Mouse (Mus musculus) midbrain, embryonic 14.5 days (tissue): ENCODE data around the gene Acap2. TPM values are rescaled to one million over a fixed set of nuclear protein-coding genes. Genes with fewer than 3 reads are reported as not detected.
A peak's percentile ranks its signal among the peaks of the same experiment; 100 is the strongest.

Experiments used
- ATAC-seq: fragments of 200-750 bp; cut with Nextera tagmentation; 2 replicates; pipeline ENCODE4 v1.8.0; 2017; ENCODE audit warnings: moderate number of reproducible peaks, moderate library complexity; ENCODE audit not compliant: low FRiP score, low TSS enrichment
- DNase-seq: peaks from one replicate; pipeline ENCODE4 v3.0.0-alpha.2; 2015
- H3K27ac ChIP-seq: fragments of 300-500 bp; sonication (generic); replicated peaks from 2 replicates; pipeline ENCODE4 v1.5.1; 2014; ENCODE audit warnings: mild to moderate bottlenecking, low read depth, low read length, moderate library complexity
- H3K27me3 ChIP-seq: fragments of 300-500 bp; sonication (generic); 2 replicates; pipeline ENCODE4 v1.6.1; 2014; ENCODE audit warnings: low read length, control low read depth, mixed read lengths; ENCODE audit not compliant: control insufficient read depth, insufficient read depth
- H3K36me3 ChIP-seq: fragments of 300-500 bp; sonication (generic); 2 replicates; pipeline ENCODE4 v1.6.1; 2014; ENCODE audit warnings: low read length, control low read depth; ENCODE audit not compliant: control insufficient read depth, insufficient read depth
- H3K4me1 ChIP-seq: fragments of 300-500 bp; sonication (generic); 2 replicates; pipeline ENCODE4 v1.6.1; 2014; ENCODE audit warnings: mild to moderate bottlenecking, antibody characterized with exemption, low read length, control low read depth; ENCODE audit not compliant: control insufficient read depth, insufficient read depth
- H3K4me2 ChIP-seq: fragments of 300-500 bp; sonication (generic); 2 replicates; pipeline ENCODE4 v1.6.1; 2014; ENCODE audit warnings: mild to moderate bottlenecking, low read length, moderate library complexity
- H3K4me3 ChIP-seq: fragments of 300-500 bp; sonication (generic); replicated peaks from 2 replicates; pipeline ENCODE4 v1.5.1; 2014; ENCODE audit warnings: low read depth, low read length
- H3K9ac ChIP-seq: fragments of 300-500 bp; sonication (generic); replicated peaks from 2 replicates; pipeline ENCODE4 v1.6.1; 2014; ENCODE audit warnings: mild to moderate bottlenecking, low read length, moderate library complexity
- H3K9me3 ChIP-seq: fragments of 300-500 bp; sonication (generic); 2 replicates; pipeline ENCODE4 v1.6.1; 2016; ENCODE audit warnings: low read length, control low read depth, mixed read lengths; ENCODE audit not compliant: control insufficient read depth
- WGBS: fragments of 180-500 bp; shearing (Covaris S2); extraction: QIAGEN DNeasy Blood & Tissue Kit; methylation state at CpG from one replicate; pipeline ENCODE4 v1.1.7; 2014; 5-methylcytosine and 5-hydroxymethylcytosine counted together
- polyA plus RNA-seq: library from polyadenylated mRNA; unstranded; fragments of >200 nt; fragmentation: Nextera tagmentation; extraction: Ambion mirVana; gene quantifications from 2 replicates; pipeline ENCODE4 v1.2.1, GENCODE M21; 2014

Gene Acap2
- polyA plus RNA-seq, 1 experiment from 2014 or later: 18.6 TPM

DNA sequence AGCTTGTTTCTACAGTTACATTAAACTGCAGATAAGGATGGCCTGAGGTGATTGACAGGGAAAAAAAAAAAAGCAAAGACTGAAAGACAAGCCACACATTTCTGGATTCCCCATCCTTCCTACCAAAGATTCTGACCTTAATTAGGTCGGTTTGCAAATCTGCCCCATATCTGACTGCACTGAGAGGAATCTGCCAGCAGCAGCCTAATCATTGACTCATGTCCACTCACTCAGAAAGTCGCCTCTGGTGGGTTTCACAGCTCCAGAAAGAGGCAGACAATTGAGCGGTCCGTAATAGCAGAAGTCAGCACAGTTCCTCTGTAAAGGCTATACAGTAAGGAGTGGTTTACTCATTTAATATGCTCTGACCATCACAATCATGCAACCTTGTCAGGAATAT lies 51.2 kb downstream of the Acap2 start:
- no peak overlapping the region for H3K9ac ChIP-seq
- 92% methylated on average over 4 of the region's 4 CpGs for WGBS
- no peaks in the 10 kb centered on the region for H3K27me3 ChIP-seq
- DNase-seq (no peak), ATAC-seq (no peak)
- H3K4me1 ChIP-seq: no peaks in the 10 kb centered on the region
- no peak overlapping the region for H3K4me3 ChIP-seq
- H3K36me3 ChIP-seq: peaks cover 5% of the 10 kb centered on the region; the same call in 1 of the 2 replicates
- no peaks in the 10 kb centered on the region for H3K9me3 ChIP-seq
- no peak overlapping the region for H3K4me2 ChIP-seq
- no peak overlapping the region for H3K27ac ChIP-seq

DNA sequence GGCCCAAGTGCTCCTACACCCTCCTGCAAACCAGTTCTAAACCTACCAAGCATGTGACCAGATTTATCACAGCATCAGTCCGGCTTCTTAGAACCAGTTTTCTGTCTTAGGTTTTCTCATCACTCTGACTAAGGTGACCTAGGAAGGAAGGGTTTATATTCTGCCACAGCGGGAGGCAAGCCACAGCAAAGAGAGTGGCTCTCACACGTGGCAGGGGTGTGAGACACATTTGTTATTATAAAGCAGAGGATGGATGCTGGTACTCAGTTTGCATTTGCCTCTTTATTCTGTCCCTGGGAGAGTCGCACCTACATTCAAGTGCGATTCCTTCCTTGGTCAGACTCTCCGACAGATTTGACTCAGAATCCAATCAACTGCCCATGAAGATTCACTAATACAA lies 52.2 kb downstream of the Acap2 start:
- DNase-seq: no peak
- H3K4me1 ChIP-seq: no peaks in the 10 kb centered on the region
- no peak overlapping the region for H3K9ac ChIP-seq
- H3K27me3 ChIP-seq: no peaks in the 10 kb centered on the region
- H3K9me3 ChIP-seq: no peaks in the 10 kb centered on the region
- no peak for ATAC-seq
- no peak overlapping the region for H3K4me2 ChIP-seq
- peaks cover 5% of the 10 kb centered on the region; the same call in 1 of the 2 replicates for H3K36me3 ChIP-seq
- 84% methylated on average over 6 of the region's 6 CpGs for WGBS
- no peak overlapping the region for H3K4me3 ChIP-seq
- no peak overlapping the region for H3K27ac ChIP-seq

DNA sequence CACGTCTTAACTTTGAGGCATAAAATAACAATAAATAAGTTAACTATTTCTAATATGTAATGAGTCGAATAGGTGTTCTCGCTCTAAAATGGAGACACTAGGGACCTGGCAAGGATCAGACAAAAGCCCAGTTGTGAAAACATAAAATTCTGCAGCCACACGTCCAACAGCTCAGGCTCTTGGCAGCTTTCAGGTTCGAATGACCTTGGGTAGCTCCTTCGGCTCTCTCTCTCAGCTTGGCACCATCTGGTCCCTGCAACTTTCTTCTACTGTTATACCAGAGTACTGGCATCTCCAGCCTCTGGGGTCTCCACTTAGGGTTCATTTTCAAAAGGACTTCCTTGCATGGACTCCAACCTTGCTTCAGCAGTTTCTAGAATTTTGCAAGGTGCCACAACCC lies 53.3 kb downstream of the Acap2 start:
- no peak overlapping the region for H3K9ac ChIP-seq
- no peak for ATAC-seq
- no peaks in the 10 kb centered on the region for H3K4me1 ChIP-seq
- H3K27me3 ChIP-seq: no peaks in the 10 kb centered on the region
- H3K9me3 ChIP-seq: no peaks in the 10 kb centered on the region
- WGBS: 95% methylated on average over 6 of the region's 6 CpGs
- no peak for DNase-seq
- no peak overlapping the region for H3K4me3 ChIP-seq
- no peak overlapping the region for H3K27ac ChIP-seq
- H3K4me2 ChIP-seq: no peak overlapping the region
- H3K36me3 ChIP-seq: peaks cover 5% of the 10 kb centered on the region; the same call in 1 of the 2 replicates

DNA sequence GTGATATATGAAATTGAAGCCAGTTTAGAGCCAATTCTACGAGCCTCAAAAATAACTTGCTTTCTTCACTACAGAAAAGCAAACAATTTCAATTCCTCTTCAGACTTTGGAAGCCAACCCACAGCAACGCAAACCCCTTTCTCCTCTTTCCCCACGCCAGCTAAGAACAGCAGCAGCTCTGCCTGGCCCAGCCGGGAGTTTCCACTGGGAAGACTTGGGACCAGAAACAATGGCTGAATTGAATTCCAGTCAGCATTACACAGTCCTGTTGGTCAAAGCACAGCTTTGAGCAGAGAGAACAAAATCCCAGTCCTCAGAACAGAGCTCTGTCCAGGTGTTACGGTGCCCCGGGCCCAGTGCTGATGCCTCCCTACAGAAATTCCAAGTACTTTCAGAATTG lies 59.1 kb downstream of the Acap2 start:
- Histone ChIP-seq H3K27me3 (no peaks in the 10 kb centered on the region), H3K9ac (no peak overlapping the region), H3K9me3 (no peaks in the 10 kb centered on the region), H3K4me3 (no peak overlapping the region), H3K4me1 (no peaks in the 10 kb centered on the region), H3K4me2 (no peak overlapping the region), H3K36me3 (peaks cover 10% of the 10 kb centered on the region), H3K27ac (no peak overlapping the region)
- no peak for ATAC-seq
- peak; percentile 24 for DNase-seq
- 23% methylated on average over 6 of the region's 6 CpGs for WGBS

DNA sequence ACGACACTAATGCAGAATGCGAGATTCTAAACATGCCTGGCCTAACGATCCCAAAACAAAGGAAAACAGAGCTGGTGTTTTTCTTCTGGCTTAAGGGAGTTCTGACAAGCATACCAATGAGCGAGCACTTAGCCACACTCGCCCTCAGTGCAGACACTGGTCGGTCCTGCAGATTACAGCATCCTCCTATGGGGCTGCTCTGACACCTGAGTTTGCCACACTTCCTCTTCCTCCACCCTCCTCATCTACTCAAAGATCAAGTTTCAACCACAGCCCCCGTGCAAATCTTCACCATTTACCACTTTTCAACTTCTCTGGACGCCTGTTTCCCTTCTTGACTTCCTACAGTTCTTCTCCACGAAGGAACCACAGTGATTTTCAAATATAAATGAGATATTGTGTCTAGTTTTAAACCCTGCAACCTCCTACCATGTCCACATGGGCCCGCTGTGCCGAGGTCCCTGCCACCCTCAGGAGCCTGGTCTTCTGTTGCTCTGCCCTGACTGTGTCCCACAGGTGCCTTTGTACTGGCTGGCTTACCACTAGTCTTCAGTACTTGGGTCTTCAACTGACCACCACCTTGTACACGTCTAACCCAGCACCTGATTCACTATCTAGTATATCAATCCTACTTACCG lies 64.3 kb downstream of the Acap2 start:
- H3K27me3 ChIP-seq: no peaks in the 10 kb centered on the region
- no peak overlapping the region for H3K9ac ChIP-seq
- DNase-seq (peak; percentile 31), ATAC-seq (peak; percentile 46; the same call in 1 of the 2 replicates)
- no peak overlapping the region for H3K4me2 ChIP-seq
- H3K4me3 ChIP-seq: no peak overlapping the region
- H3K9me3 ChIP-seq: no peaks in the 10 kb centered on the region
- H3K36me3 ChIP-seq: peaks cover 20% of the 10 kb centered on the region
- H3K4me1 ChIP-seq: no peaks in the 10 kb centered on the region
- H3K27ac ChIP-seq: 0 out of 2 replicates have a peak overlapping the region, but pooled peaks have one; percentile 17
- WGBS: 73% methylated on average over 13 of the region's 13 CpGs

DNA sequence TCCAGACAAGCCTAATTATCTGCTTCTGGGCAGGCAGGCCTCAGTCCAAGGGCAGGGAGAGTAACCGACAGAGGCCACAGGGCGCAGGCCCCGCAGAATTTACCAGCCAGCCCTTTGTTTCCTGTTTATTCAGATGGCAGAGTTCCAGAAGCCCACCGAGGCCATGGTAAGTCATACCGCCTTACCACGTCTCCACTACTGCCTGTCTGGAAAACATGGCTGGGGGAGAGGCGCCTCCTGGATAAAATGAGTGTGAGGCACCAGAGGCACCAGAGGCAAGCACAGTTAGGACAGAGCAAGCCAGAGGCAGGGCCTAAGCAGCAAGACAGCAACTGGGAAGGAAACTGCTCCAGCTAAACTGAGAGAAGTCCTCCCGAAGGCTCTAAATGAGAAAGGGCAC lies 65.5 kb downstream of the Acap2 start:
- Histone ChIP-seq H3K9ac (no peak overlapping the region), H3K4me1 (no peaks in the 10 kb centered on the region), H3K4me2 (no peak overlapping the region), H3K27ac (no peak overlapping the region), H3K27me3 (no peaks in the 10 kb centered on the region), H3K4me3 (no peak overlapping the region), H3K9me3 (no peaks in the 10 kb centered on the region), H3K36me3 (peaks cover 26% of the 10 kb centered on the region)
- no peak for ATAC-seq
- 69% methylated on average over 8 of the region's 8 CpGs for WGBS
- peak; percentile 39 for DNase-seq

DNA sequence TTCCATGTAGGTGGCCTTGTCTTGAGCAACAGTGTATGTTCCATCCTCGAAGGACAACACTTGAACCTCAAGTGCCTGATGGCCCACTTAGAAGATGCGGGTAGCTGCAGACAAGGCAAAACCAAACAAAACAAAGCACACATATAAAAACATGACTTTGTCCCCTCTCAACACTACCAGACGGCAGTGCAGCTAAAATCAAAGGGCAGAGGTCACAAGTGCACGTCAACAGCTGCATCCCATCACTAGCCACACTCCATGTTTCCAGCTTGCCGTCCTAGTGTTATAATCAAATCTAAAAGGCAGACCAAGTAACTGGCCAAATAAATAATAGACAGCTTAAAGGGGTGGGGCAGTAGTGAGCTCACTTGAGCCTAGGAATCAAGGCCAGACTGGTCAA lies 69.5 kb downstream of the Acap2 start:
- Histone ChIP-seq H3K27me3 (no peaks in the 10 kb centered on the region), H3K4me1 (no peaks in the 10 kb centered on the region), H3K27ac (no peak overlapping the region), H3K4me3 (no peak overlapping the region), H3K9me3 (no peaks in the 10 kb centered on the region), H3K9ac (no peak overlapping the region), H3K36me3 (peaks cover 31% of the 10 kb centered on the region), H3K4me2 (no peak overlapping the region)
- 84% methylated on average over 5 of the region's 5 CpGs for WGBS
- ATAC-seq (no peak), DNase-seq (no peak)

DNA sequence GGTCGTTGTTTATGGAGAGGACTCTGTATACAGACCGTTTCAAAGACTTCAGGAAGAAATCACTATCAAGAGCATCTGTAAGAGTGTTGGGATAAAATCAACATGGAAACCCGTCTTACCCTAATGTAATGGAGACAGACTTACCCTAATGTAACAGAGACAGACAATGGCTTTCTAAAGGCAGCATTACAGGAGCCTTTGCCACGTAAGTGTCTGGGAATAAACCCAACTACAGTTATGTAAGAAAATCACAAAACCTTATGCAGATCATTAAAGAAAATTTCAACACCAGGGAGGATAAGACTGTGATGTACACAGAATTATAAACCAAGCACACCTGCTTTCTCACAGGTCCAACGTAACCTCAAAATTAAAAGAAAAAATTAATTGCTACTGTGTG lies 72.9 kb downstream of the Acap2 start:
- Histone ChIP-seq H3K27me3 (no peaks in the 10 kb centered on the region), H3K27ac (no peak overlapping the region), H3K4me2 (no peak overlapping the region), H3K36me3 (peaks cover 29% of the 10 kb centered on the region), H3K9ac (no peak overlapping the region), H3K4me1 (no peaks in the 10 kb centered on the region), H3K4me3 (no peak overlapping the region), H3K9me3 (no peaks in the 10 kb centered on the region)
- ATAC-seq (no peak), DNase-seq (no peak)
- 92% methylated on average over 5 of the region's 5 CpGs for WGBS

DNA sequence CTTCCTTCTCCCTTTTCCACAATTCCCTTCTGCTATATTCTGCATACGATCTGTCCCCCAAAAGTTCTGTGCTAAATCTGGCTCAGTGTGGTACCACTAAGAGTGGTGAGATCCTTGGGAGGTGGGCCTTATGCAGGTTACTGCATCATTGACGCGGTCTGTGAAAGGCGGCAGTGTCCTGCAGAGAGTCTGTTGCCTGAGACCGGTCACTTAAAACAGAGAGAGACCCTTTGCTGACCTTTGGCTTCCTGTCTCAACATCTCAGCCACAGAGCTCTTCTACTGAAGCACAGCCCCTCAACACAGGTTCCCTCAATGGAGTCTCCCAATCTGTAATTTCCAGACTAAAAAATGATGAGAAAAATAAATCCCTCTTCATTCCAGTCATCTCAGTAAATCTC lies 76.1 kb downstream of the Acap2 start:
- no peak for ATAC-seq
- Histone ChIP-seq H3K27ac (no peak overlapping the region), H3K27me3 (no peaks in the 10 kb centered on the region), H3K4me3 (no peak overlapping the region), H3K36me3 (peaks cover 26% of the 10 kb centered on the region), H3K4me1 (no peaks in the 10 kb centered on the region), H3K9ac (no peak overlapping the region), H3K4me2 (no peak overlapping the region), H3K9me3 (no peaks in the 10 kb centered on the region)
- DNase-seq: no peak
- 74% methylated on average over 5 of the region's 5 CpGs for WGBS
